Mouse (Mus musculus): ENCODE results near the gene Mical2.
A peak's percentile ranks its signal among the peaks of the same experiment; 100 is the strongest.

The Mical2 gene

DNA sequence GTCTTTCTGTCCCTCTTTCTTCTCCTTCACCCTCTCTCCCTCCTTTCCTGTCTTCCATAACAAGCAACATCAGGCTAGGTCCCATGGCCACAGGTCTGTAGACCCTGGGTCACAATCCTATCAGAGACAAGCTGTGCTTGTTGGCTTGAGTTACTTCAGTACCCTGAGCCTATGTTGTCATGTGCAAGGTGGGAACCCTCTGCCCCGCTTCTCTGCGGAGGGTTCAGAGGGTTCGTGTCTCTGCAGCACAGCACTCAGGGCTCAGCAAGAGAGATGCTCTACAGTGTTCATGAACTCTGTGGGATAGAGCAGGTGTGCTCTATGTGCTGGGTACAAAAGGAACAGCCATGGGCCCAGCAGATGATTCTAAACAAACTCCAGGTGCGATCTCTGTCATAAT is 16.0 kb upstream of the Mical2 start:
- no peak for DNase-seq (ENCODE audit: low spot score)

- DNase-seq (ENCODE audit: low spot score): peak; percentile 26
Observed at GRCm38 (mm10) chr7:112212921-112213721, 12.5 kb upstream of the Mical2 start.

GRCm38 (mm10) chr7:112215871-112216270 is 9.8 kb upstream of the Mical2 start:
- DNase-seq (ENCODE audit: low spot score): no peak

GRCm38 (mm10) chr7:112216720-112217119 is 8.9 kb upstream of the Mical2 start:
- DNase-seq (ENCODE audit: low spot score): peak; percentile 14

DNA sequence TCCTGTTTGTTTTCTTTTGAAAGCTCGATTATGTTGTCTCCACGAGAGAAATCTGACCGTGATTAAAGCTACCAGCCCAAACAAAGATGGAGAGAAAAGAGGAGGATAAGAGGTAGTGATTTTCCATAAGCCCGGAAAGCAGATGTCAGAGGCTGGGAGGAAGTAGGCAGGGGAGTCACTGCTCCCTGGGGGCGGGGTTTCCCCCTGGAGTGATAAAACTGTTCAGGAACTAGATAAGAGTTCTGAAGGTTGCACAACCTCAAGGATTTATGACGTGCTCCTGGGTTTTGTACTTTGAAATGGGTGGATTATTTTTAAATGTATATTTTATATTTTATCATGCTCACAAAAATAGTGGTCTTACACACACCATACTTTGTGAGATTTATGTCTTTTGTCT is 8.4 kb upstream of the Mical2 start:
- no peak for DNase-seq (ENCODE audit: low spot score)

DNA sequence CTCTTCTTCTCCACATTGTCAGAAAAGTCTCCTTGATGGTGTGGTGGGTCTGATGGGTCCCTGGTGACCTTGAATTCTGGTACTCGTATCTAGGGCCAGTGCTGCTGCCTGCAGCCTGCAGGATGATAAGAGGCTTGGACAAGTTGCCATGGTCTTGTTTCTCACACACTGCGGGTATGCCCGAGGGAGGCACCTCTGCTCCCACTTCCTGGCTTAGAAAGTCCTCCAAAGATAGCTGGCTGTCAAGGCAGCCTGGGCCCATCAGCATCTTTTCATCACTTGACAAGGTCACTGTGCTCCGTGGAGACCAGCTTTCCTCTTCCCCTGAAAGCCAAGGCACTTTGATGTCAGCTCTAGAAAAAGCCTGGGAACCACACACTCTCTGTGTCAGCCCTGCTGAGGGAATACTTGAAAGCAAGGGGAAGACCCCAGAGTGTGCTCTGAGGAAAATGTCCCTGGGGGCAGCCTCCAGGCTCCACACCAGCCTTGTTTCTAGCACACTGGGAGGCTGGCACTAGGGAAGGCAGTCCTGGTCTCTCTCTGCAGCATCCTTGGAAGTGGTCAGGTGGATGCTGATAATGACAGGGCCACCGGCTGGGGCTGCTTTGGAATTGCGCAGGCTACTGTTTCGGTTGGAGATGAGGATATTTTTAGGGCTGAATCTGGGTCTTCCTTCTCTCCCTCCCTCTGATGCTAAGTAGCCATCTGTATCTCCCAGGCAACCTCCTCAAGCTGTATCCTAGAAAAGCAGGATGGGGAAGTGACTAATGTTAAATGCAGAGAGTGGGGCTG is 2.7 kb upstream of the Mical2 start:
- no peak for DNase-seq (ENCODE audit: low spot score)

DNA sequence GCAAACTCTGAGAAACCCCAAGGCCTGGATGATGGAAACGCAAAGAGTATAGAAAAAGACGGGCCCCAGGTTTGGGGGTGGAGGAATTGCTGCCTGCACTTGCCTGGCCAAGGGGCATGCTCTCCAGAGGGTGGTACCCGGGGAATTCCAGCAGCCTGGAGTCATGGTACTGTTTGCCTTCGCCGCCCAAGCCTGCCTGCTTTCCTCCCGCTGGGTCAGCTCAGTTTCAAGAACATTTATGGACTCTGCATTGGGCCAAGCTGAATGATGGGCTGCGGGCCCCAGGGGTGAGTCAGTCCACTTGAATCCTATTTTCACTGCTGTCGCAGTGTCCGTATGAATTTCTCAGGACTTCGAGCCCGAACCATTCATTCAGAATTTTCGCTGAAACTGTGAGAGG is 802 bp upstream of the Mical2 start:
- DNase-seq (ENCODE audit: low spot score): no peak

GRCm38 (mm10) chr7:112226446-112227265 is 1.0 kb downstream of the Mical2 start:
- DNase-seq (ENCODE audit: low spot score): peak; percentile 70

DNA sequence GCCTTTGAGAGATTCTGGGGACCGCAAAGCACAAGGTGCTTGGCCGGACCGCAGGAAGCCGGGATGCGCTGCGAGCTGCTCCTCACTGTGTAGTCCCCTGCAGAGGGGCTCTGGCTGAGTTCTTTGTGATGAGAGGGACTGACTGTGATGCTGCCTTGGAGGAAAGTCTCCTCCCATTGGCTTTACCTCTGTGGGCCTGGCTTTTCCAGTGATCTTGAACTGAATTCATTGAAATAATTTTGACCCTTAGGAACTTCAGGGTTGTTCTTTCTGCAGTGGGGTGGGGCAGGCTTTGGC is 1.6 kb downstream of the Mical2 start:
- no peak for DNase-seq (ENCODE audit: low spot score)

GRCm38 (mm10) chr7:112228827-112229498 is 3.3 kb downstream of the Mical2 start:
- no peak for DNase-seq (ENCODE audit: low spot score)

DNA sequence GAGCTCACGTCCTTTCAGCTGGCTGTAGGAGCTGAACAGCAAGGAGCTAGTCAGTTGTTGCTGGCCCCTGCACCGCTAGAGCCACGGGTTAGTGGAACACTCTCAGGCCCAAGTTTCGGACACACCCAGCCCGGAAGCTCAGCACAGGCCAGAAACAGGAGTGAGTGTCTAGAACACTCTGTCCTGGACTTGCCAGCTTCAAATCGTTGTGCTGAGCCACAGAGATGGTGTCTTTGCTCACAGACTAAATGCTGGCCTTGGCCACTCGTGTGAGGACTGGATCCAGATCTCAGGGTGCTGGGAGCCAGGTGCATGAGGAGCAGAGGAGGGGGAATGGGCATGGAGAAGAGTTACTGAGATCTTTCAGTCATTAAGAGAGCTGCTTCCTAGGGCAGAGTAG is 6.1 kb downstream of the Mical2 start:
- no peak for DNase-seq (ENCODE audit: low spot score)

GRCm38 (mm10) chr7:112233345-112234005 is 7.8 kb downstream of the Mical2 start:
- no peak for DNase-seq (ENCODE audit: low spot score)

DNA sequence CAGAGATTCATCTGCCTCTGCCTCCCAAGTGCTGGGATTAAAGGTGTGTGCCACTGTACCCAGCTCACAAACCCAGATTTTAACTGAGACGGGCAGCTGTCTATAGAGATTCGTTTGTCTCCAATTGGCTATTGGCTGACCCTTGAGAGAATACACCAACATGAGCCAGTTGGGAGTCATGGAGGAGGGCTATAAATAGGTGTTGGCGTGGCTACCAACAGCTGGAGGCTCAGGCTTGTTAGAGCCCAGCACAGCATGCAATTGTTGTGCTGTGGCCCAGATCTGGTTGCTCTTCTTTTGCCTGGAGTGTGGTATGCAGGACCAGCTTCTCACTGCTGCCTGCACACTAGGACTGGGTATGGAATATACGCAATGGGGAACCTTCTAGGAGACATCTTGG is 8.8 kb downstream of the Mical2 start:
- DNase-seq (ENCODE audit: low spot score): peak; percentile 31

GRCm38 (mm10) chr7:112235493-112235892 is 9.8 kb downstream of the Mical2 start:
- no peak for DNase-seq (ENCODE audit: low spot score)

- no peak for DNase-seq (ENCODE audit: low spot score)
Observed at GRCm38 (mm10) chr7:112237211-112237610, 11.6 kb downstream of the Mical2 start.

- DNase-seq (ENCODE audit: low spot score): no peak
Observed at GRCm38 (mm10) chr7:112237868-112238267, 12.2 kb downstream of the Mical2 start.

- DNase-seq (ENCODE audit: low spot score): peak; percentile 46
Observed at GRCm38 (mm10) chr7:112238768-112239728, 13.4 kb downstream of the Mical2 start.

GRCm38 (mm10) chr7:112240748-112241147 is 15.1 kb downstream of the Mical2 start:
- DNase-seq (ENCODE audit: low spot score): no peak

DNA sequence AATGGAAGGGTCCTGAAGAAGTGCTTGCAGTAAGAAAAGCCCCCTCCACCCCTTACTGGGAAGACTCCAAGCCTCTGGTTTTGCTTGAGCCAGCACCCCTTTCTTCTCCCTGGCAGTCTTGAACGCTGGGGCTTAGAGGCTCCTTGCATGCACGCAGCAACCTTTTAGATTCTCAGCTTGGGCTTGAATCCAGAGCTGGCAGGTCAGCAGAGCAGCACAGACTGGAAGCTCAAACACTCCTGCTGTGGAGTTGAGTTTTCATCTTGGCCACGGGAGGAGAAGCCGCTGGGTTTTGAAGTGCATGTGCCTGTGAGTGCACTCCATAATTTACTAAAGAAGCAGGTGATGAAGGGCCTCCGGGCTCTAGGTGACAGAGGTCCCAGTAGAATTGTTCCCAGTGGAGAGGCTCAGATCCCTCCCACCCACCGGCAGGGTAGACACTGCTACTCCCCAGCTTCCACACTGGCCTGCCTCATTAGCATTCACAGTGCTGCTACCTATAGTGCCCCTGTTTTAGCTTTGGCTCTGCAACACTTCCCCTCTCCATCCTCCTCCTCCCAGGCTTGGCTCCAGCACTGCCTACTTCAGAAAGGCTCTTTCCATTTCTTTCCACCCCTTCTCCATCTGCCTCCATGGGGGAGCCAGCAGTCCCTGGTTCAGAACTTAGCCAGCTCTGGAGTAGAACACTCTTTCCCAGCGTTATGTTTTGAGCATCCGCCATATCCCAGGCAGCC is 15.7 kb downstream of the Mical2 start:
- DNase-seq (ENCODE audit: low spot score): no peak

DNA sequence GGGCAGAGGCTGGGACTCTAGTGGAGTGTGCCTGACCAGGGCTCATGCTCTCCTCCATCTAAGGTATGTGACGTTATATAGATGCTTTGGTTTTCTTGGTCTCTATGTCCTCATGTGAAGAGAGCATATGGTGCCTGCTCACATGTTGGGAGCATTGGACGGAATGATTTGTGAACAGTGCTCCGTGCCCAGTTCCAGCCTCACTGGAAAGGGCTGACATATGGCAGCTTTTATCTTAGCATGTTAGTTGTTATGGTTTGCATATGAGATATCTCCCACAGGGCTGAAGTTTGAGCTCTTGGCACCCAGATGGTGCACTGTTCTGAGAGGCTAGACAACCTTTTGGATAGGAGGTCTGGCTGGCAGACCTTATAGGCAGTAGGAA is 16.3 kb downstream of the Mical2 start:
- no peak for DNase-seq (ENCODE audit: low spot score)

Data from adipocyte (in vitro differentiated cells).